ENCODE assay signal across 9 mouse cellular contexts in the genomic region with DNA sequence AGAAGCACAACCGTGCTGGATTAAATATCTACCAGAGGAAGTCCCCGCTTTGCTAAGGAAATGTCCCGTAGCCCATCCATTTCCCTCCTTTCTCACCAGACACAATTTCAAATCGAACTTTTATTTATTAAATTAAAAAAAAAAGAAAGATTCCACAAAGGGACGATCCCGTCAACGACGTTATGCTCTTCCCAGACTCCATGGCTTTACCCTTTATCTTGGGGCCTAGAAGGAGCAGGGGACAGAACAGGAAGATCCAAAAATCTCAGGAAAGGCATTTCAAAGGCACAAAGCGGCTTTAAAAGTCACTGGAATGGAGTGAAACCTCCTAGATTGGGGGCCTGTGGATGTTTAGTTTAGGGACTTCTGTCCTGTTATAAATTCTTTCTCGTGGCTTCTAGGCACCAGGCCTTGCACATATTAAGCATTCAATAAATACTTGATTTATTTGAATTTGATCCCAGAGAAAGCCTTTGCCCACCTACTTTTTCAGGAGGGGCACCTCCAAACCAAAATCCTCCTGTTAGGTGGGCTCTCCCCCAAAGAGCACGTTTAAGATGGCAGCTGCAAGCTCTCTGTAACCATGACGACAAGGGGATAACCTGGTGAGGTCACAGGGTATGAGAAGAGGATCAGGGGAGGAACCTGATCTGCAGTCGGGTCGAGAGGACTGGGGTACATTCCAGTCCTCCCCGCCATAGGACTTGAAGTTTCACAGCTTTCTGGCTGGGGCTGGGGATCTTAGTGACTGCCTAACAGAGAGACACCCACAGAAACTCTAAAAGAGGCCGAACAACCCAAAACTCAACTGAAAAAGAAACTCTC. TPM values are rescaled to one million over a fixed set of nuclear protein-coding genes. Genes with fewer than 3 reads are reported as not detected.
DNase-seq lines count a peak whose midpoint lies in the region; ATAC-seq and TF ChIP-seq lines count a peak whose summit lies in the region.
"Had no signal": no experiment of that assay in that cellular context is flagged by ENCODE, and none has a peak within 500 bp of the region (broad histone marks: within the 10 kb centered on the region; RNA-seq: fewer than 3 reads in every experiment).

No protein-coding gene starts in this region.

- no peak for ATAC-seq in kidney, postnatal 0 days (replicated peaks; ENCODE audit: low FRiP score, low read depth)
- ATAC-seq in embryonic facial prominence, embryonic 11.5 days (replicated peaks; ENCODE audit: insufficient number of reproducible peaks, low FRiP score, low TSS enrichment, low read depth), result no peak; the same call in 1 of the 2 replicates
- no peak for ATAC-seq in hindbrain, embryonic 16.5 days
- ATAC-seq in midbrain, postnatal 0 days (ENCODE audit: low FRiP score), result no peak

- H3K4me3 ChIP-seq in kidney, postnatal 0 days (replicated peaks; ENCODE audit: low read depth, low read length), result no peak overlapping the region
- no peak overlapping the region for H3K4me3 ChIP-seq in embryonic facial prominence, embryonic 11.5 days (ENCODE audit: low read depth, low read length)
- H3K4me3 ChIP-seq in hindbrain, embryonic 16.5 days (ENCODE audit: low read length), result no peak overlapping the region; the same call in 1 of the 2 replicates
- H3K4me3 ChIP-seq in midbrain, postnatal 0 days (ENCODE audit: low read depth, low read length), result no peak overlapping the region

- 44% methylated on average over 16 of the region's 16 CpGs for WGBS in kidney, postnatal 0 days
- WGBS in embryonic facial prominence, embryonic 11.5 days, result 19% methylated on average over 16 of the region's 16 CpGs
- 27% methylated on average over 16 of the region's 16 CpGs for WGBS in hindbrain, embryonic 16.5 days
- WGBS in midbrain, postnatal 0 days, result 39% methylated on average over 16 of the region's 16 CpGs

- H3K27ac ChIP-seq in kidney, postnatal 0 days, result peak overlapping the region; percentile 91; the same call in 1 of the 2 replicates
- H3K27ac ChIP-seq in embryonic facial prominence, embryonic 11.5 days (replicated peaks; ENCODE audit: low read depth, low read length), result peak overlapping the region; percentile 83; the same call in 1 of the 2 replicates
- no peak overlapping the region for H3K27ac ChIP-seq in hindbrain, embryonic 16.5 days (ENCODE audit: low read depth, low read length)
- H3K27ac ChIP-seq in midbrain, postnatal 0 days (ENCODE audit: low read depth, low read length), result 0 out of 2 replicates have a peak overlapping the region, but pooled peaks have one; percentile 32

- peaks cover 12% of the 10 kb centered on the region for H3K4me1 ChIP-seq in kidney, postnatal 0 days (replicated peaks; ENCODE audit: insufficient read depth, low read length)
- peaks cover 15% of the 10 kb centered on the region for H3K4me1 ChIP-seq in embryonic facial prominence, embryonic 11.5 days (ENCODE audit: control insufficient read depth, insufficient read depth, low read length)
- peaks cover 24% of the 10 kb centered on the region for H3K4me1 ChIP-seq in hindbrain, embryonic 16.5 days (ENCODE audit: control insufficient read depth, insufficient read depth, low read depth, low read length)
- H3K4me1 ChIP-seq in midbrain, postnatal 0 days (ENCODE audit: insufficient read depth, low read length), result peaks cover 10% of the 10 kb centered on the region

- H3K27me3 ChIP-seq in kidney, postnatal 0 days (ENCODE audit: insufficient read depth, low read length), result no peaks in the 10 kb centered on the region
- peaks cover 10% of the 10 kb centered on the region; the same call in 1 of the 2 replicates for H3K27me3 ChIP-seq in embryonic facial prominence, embryonic 11.5 days (ENCODE audit: control insufficient read depth, insufficient read depth, low read length)
- H3K27me3 ChIP-seq in hindbrain, embryonic 16.5 days (replicated peaks; ENCODE audit: control insufficient read depth, insufficient read depth, low read length), result peaks cover 27% of the 10 kb centered on the region
- H3K27me3 ChIP-seq in midbrain, postnatal 0 days (ENCODE audit: insufficient read depth, low read length), result peaks cover 36% of the 10 kb centered on the region

- no peak for DNase-seq in kidney, postnatal 0 days (ENCODE audit: low spot score)
- DNase-seq in kidney, postnatal 36 days, result no peak
- peak; percentile 62 for DNase-seq in embryonic facial prominence, embryonic 11.5 days (ENCODE audit: low spot score)
- no peak for DNase-seq in midbrain, postnatal 0 days (ENCODE audit: low spot score)
- DNase-seq in layer of hippocampus, adult 9-10 months (ENCODE audit: low spot score), result no peak
- DNase-seq in urinary bladder, adult 18-20 months (ENCODE audit: low spot score in 2 of 2), result no peak
- DNase-seq in urinary bladder, postnatal 4 days (ENCODE audit: low spot score in 2 of 2), result no peak
- DNase-seq: gastrocnemius, postnatal 36 days had no signal

- no peak overlapping the region for H3K9ac ChIP-seq in kidney, postnatal 0 days (ENCODE audit: low read depth, low read length)
- H3K9ac ChIP-seq in embryonic facial prominence, embryonic 11.5 days (replicated peaks; ENCODE audit: low read length), result peak overlapping the region; percentile 88
- H3K9ac ChIP-seq in hindbrain, embryonic 16.5 days (ENCODE audit: low read depth, low read length), result no peak overlapping the region
- H3K9ac ChIP-seq in midbrain, postnatal 0 days (replicated peaks; ENCODE audit: low read length, poor library complexity, severe bottlenecking), result no peak overlapping the region

- H3K9me3 ChIP-seq in kidney, postnatal 0 days (replicated peaks; ENCODE audit: low read length), result no peaks in the 10 kb centered on the region
- no peaks in the 10 kb centered on the region for H3K9me3 ChIP-seq in embryonic facial prominence, embryonic 11.5 days (replicated peaks; ENCODE audit: control insufficient read depth, low read length)
- no peaks in the 10 kb centered on the region for H3K9me3 ChIP-seq in hindbrain, embryonic 16.5 days (ENCODE audit: control insufficient read depth, low read length)
- H3K9me3 ChIP-seq in midbrain, postnatal 0 days (ENCODE audit: low read length), result no peaks in the 10 kb centered on the region

- TF ChIP-seq CTCF in kidney, postnatal 0 days (IDR thresholded peaks at IDR 0.05; ENCODE audit: low read depth), result no peak
- no peak for TF ChIP-seq CTCF in midbrain, postnatal 0 days (IDR thresholded peaks at IDR 0.05)

- H3K36me3 ChIP-seq in kidney, postnatal 0 days (ENCODE audit: insufficient read depth, low read length), result no peaks in the 10 kb centered on the region
- no peaks in the 10 kb centered on the region for H3K36me3 ChIP-seq in embryonic facial prominence, embryonic 11.5 days (replicated peaks; ENCODE audit: control insufficient read depth, insufficient read depth, low read depth, low read length)
- H3K36me3 ChIP-seq in hindbrain, embryonic 16.5 days (ENCODE audit: control insufficient read depth, insufficient read depth, low read length), result no peaks in the 10 kb centered on the region
- H3K36me3 ChIP-seq in midbrain, postnatal 0 days (ENCODE audit: insufficient read depth, low read length), result no peaks in the 10 kb centered on the region

- H3K4me2 ChIP-seq in kidney, postnatal 0 days (ENCODE audit: low read length), result peak overlapping the region; percentile 93
- H3K4me2 ChIP-seq in embryonic facial prominence, embryonic 11.5 days (ENCODE audit: low read depth, low read length), result peak overlapping the region; percentile 91
- peak overlapping the region; percentile 99 for H3K4me2 ChIP-seq in hindbrain, embryonic 16.5 days (ENCODE audit: low read length)
- no peak overlapping the region for H3K4me2 ChIP-seq in midbrain, postnatal 0 days (ENCODE audit: low read depth, low read length, poor library complexity, severe bottlenecking)

RNA-seq across cellular contexts. Expression of a gene that starts 6.1 kb away (rescaled TPM):
- polyA plus RNA-seq in kidney, postnatal 0 days (2015; fragmentation: Nextera tagmentation; extraction: Ambion mirVana), result 37.1 and 42.2 TPM in 2 replicates
- polyA plus RNA-seq in embryonic facial prominence, embryonic 11.5 days (2014; fragmentation: Nextera tagmentation; extraction: Ambion mirVana), result 98.3 and 102 TPM in 2 replicates
- polyA plus RNA-seq in hindbrain, embryonic 16.5 days (2015; fragmentation: Nextera tagmentation; extraction: Ambion mirVana), result 36.1 and 38.1 TPM in 2 replicates
- 21.8 and 31.1 TPM in 2 replicates for total RNA-seq in midbrain, postnatal 0 days (2014; rRNA removed)
- 30.1 and 32.8 TPM in 2 replicates for polyA plus RNA-seq in midbrain, postnatal 0 days (2015; fragmentation: Nextera tagmentation; extraction: Ambion mirVana)

RNA-seq across cellular contexts. Expression of a gene that starts 10.3 kb away (rescaled TPM):
- polyA plus RNA-seq in kidney, postnatal 0 days (2015; fragmentation: Nextera tagmentation; extraction: Ambion mirVana), result 0.61 and 1.1 TPM in 2 replicates
- polyA plus RNA-seq in embryonic facial prominence, embryonic 11.5 days (2014; fragmentation: Nextera tagmentation; extraction: Ambion mirVana), result 2.4 and 3.0 TPM in 2 replicates
- 0.46 and 1.0 TPM in 2 replicates for polyA plus RNA-seq in hindbrain, embryonic 16.5 days (2015; fragmentation: Nextera tagmentation; extraction: Ambion mirVana)
- 0.47 and 0.60 TPM in 2 replicates for total RNA-seq in midbrain, postnatal 0 days (2014; rRNA removed)
- polyA plus RNA-seq in midbrain, postnatal 0 days (2015; fragmentation: Nextera tagmentation; extraction: Ambion mirVana), result 0.10 and 0.31 TPM in 2 replicates
- total RNA-seq: gastrocnemius, postnatal 36 days had no signal

RNA-seq across cellular contexts. Expression of a gene that starts 25.2 kb away (rescaled TPM):
- polyA plus RNA-seq in kidney, postnatal 0 days (2015; fragmentation: Nextera tagmentation; extraction: Ambion mirVana), result 84.9 and 86.9 TPM in 2 replicates
- 101 and 103 TPM in 2 replicates for polyA plus RNA-seq in embryonic facial prominence, embryonic 11.5 days (2014; fragmentation: Nextera tagmentation; extraction: Ambion mirVana)
- 88.1 and 99.0 TPM in 2 replicates for polyA plus RNA-seq in hindbrain, embryonic 16.5 days (2015; fragmentation: Nextera tagmentation; extraction: Ambion mirVana)
- total RNA-seq in midbrain, postnatal 0 days (2014; rRNA removed), result 63.1 and 69.1 TPM in 2 replicates
- polyA plus RNA-seq in midbrain, postnatal 0 days (2015; fragmentation: Nextera tagmentation; extraction: Ambion mirVana), result 83.2 and 87.1 TPM in 2 replicates

RNA-seq across cellular contexts. Expression of a gene that starts 30.8 kb away (rescaled TPM):
- 511 and 565 TPM in 2 replicates for polyA plus RNA-seq in kidney, postnatal 0 days (2015; fragmentation: Nextera tagmentation; extraction: Ambion mirVana)
- 453 and 469 TPM in 2 replicates for polyA plus RNA-seq in embryonic facial prominence, embryonic 11.5 days (2014; fragmentation: Nextera tagmentation; extraction: Ambion mirVana)
- polyA plus RNA-seq in hindbrain, embryonic 16.5 days (2015; fragmentation: Nextera tagmentation; extraction: Ambion mirVana), result 448 and 464 TPM in 2 replicates
- total RNA-seq in midbrain, postnatal 0 days (2014; rRNA removed), result 145 and 153 TPM in 2 replicates
- 525 and 567 TPM in 2 replicates for polyA plus RNA-seq in midbrain, postnatal 0 days (2015; fragmentation: Nextera tagmentation; extraction: Ambion mirVana)

RNA-seq across cellular contexts. Expression of a gene that starts 49.2 kb away (rescaled TPM):
- polyA plus RNA-seq in kidney, postnatal 0 days (2015; fragmentation: Nextera tagmentation; extraction: Ambion mirVana), result 8.8 TPM in 2 replicates
- 12.8 and 13.9 TPM in 2 replicates for polyA plus RNA-seq in embryonic facial prominence, embryonic 11.5 days (2014; fragmentation: Nextera tagmentation; extraction: Ambion mirVana)
- 3.4 and 3.5 TPM in 2 replicates for polyA plus RNA-seq in hindbrain, embryonic 16.5 days (2015; fragmentation: Nextera tagmentation; extraction: Ambion mirVana)
- total RNA-seq in midbrain, postnatal 0 days (2014; rRNA removed), result 20.9 and 25.6 TPM in 2 replicates
- 2.2 and 2.8 TPM in 2 replicates for polyA plus RNA-seq in midbrain, postnatal 0 days (2015; fragmentation: Nextera tagmentation; extraction: Ambion mirVana)
